Mouse (Mus musculus) embryo, embryonic 10 days (tissue): Measurements from ENCODE around the gene Arl4a.

Experiments
- DNase-seq: peaks from one replicate; pipeline ENCODE4 v3.0.0-alpha.2; 2015; ENCODE audit warnings: low spot score

Arl4a gene

DNA sequence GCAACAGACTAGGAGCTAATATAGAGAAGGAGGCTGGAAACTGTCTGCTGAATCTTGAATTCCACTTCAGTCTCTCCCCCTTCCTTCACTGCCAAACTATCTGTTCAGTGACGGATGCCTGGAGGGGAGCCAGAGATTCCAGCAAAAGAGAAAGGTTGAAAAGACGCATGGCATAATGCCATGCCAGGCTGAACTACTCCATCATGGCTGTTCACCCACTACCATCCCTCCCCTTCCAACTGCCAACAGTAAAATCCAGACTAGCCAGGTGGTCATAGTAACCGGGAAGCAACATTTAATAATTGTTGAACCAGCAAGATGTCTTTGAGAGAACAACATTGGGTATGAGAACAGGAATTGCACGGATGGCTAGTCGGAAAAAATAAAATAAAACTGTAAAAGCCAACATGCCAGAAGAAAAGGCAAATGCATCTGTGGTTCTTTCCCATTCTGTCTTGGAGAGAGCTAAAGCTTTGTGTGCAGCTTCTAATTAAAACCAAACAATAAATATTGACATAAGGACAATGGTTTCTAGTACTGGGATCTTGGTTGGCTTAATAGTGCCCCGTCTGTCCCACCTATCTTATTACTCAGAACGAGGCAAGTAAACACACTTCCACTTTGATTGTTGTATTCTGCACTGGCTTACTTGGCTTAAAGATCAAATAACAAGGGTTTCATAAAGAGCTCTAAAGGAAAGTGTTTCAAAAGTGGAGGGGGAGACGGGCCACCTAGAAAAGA lies 79.7 kb downstream of the Arl4a start:
- DNase-seq = no peak

DNA sequence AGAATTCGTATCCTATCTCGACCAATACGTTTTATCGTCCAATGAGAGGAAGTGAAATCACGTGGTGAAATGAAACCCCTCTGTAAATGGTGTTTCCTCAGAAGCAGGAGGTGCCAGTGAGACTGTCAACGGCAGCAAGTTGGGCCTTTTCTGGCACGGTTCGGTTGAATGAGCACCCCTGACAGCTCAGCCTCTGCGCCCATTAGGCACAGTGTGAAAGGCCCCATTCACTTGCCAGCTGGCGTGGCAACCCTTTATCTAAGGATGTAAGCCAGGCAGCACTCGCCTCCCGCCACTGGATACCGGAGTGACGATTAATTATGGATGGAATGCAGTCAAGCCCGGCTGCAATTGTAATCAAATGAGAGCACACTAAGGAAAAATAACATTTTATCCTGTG lies 81.4 kb downstream of the Arl4a start:
- peak; percentile 79 for DNase-seq
